Mouse (Mus musculus) ES-CJ7 (cell line): ENCODE data around the gene Zfp473.
"Not testable (repeated sequence)": the region's sequence is repeated elsewhere in the genome, so short reads cannot be mapped to it uniquely, and the experiment has no call there.

Source experiments
- DNase-seq: peaks from one replicate; pipeline ENCODE4 v3.0.0; 2011; ENCODE audit warnings: low read depth, low spot score

Zfp473 gene

GRCm38 (mm10) chr7:44750950-44751349 lies at the start of gene Zfp473:
Gene Zfp473, minus strand, starts transcription at chr7:44751050.
- DNase-seq: not testable (repeated sequence)

- DNase-seq: no peak
These were observed 41.9 kb upstream of the Zfp473 start for GRCm38 (mm10) chr7:44792781-44793180.

GRCm38 (mm10) chr7:44790066-44790465 lies 39.2 kb upstream of the Zfp473 start:
- no peak for DNase-seq

GRCm38 (mm10) chr7:44789531-44789930 lies 38.7 kb upstream of the Zfp473 start:
- no peak for DNase-seq

GRCm38 (mm10) chr7:44780101-44780500 lies 29.3 kb upstream of the Zfp473 start:
- DNase-seq: no peak

GRCm38 (mm10) chr7:44776849-44777498 lies 26.1 kb upstream of the Zfp473 start:
- DNase-seq: no peak

- no peak for DNase-seq
These were observed 21.8 kb upstream of the Zfp473 start for GRCm38 (mm10) chr7:44772591-44773204.

GRCm38 (mm10) chr7:44770046-44770578 lies 19.3 kb upstream of the Zfp473 start:
- DNase-seq: peak; percentile 89

- DNase-seq: no peak
These were observed 17.3 kb upstream of the Zfp473 start for GRCm38 (mm10) chr7:44768129-44768528.

GRCm38 (mm10) chr7:44760366-44760765 lies 9.5 kb upstream of the Zfp473 start:
- DNase-seq: no peak

- no peak for DNase-seq
These were observed 6.3 kb upstream of the Zfp473 start for GRCm38 (mm10) chr7:44757164-44757563.

- peak; percentile 100 for DNase-seq
These were observed 2.5 kb downstream of the Zfp473 start, which contains the start of gene Vrk3 for GRCm38 (mm10) chr7:44748101-44749044. Gene Vrk3, plus strand, starts transcription at chr7:44748413.

GRCm38 (mm10) chr7:44747115-44747514 lies 3.7 kb downstream of the Zfp473 start:
- DNase-seq: no peak

GRCm38 (mm10) chr7:44745076-44745475 lies 5.8 kb downstream of the Zfp473 start:
- DNase-seq: peak; percentile 88

GRCm38 (mm10) chr7:44744270-44744669 lies 6.6 kb downstream of the Zfp473 start:
- DNase-seq: peak; percentile 40

- no peak for DNase-seq
These were observed 9.5 kb downstream of the Zfp473 start for GRCm38 (mm10) chr7:44741361-44741760.

- DNase-seq: no peak
These were observed 17.1 kb downstream of the Zfp473 start for GRCm38 (mm10) chr7:44733723-44734122.

- DNase-seq: no peak
These were observed 22.5 kb downstream of the Zfp473 start for GRCm38 (mm10) chr7:44728082-44728975.

- DNase-seq: peak; percentile 52
These were observed 23.7 kb downstream of the Zfp473 start for GRCm38 (mm10) chr7:44727151-44727550.

GRCm38 (mm10) chr7:44726343-44726742 lies 24.5 kb downstream of the Zfp473 start:
- DNase-seq: no peak

GRCm38 (mm10) chr7:44724316-44724715 lies 26.5 kb downstream of the Zfp473 start:
- peak; percentile 41 for DNase-seq
